Mouse (Mus musculus) liver, embryonic 14.5 days (tissue): ENCODE results near the gene Vsig10l. TPM values are rescaled to one million over a fixed set of nuclear protein-coding genes. Genes with fewer than 3 reads are reported as not detected.
A peak's percentile ranks its signal among the peaks of the same experiment; 100 is the strongest.

Source experiments
- ATAC-seq: fragments of 200-750 bp; cut with Nextera tagmentation; 2 replicates; pipeline ENCODE4 v1.8.0; 2017; ENCODE audit warnings: moderate number of reproducible peaks, mild to moderate bottlenecking, moderate library complexity; ENCODE audit not compliant: insufficient read depth
- DNase-seq, 3 experiments: peaks; one replicate each; pipeline ENCODE4 v3.0.0-alpha.2; 2012 to 2013; ENCODE audit warnings: low read depth in 3 of 3, low spot score in 3 of 3
- H3K27ac ChIP-seq: fragments of 300-500 bp; sonication (generic); 2 replicates; pipeline ENCODE4 v1.5.1; 2014; ENCODE audit warnings: moderate library complexity, mild to moderate bottlenecking, control low read depth, inconsistent platforms
- H3K27me3 ChIP-seq: fragments of 300-500 bp; sonication (generic); 2 replicates; pipeline ENCODE4 v1.6.1; 2014; ENCODE audit warnings: mild to moderate bottlenecking, low read length, moderate library complexity; ENCODE audit not compliant: control insufficient read depth, insufficient read depth
- H3K36me3 ChIP-seq: fragments of 300-500 bp; sonication (generic); replicated peaks from 2 replicates; pipeline ENCODE4 v1.6.1; 2014; ENCODE audit warnings: low read depth; ENCODE audit not compliant: control insufficient read depth, insufficient read depth
- H3K4me1 ChIP-seq, 2 experiments: fragments of 200-500 bp in 1 of 2; fragments of 300-500 bp in 1 of 2; sonication (generic) in 1 of 2; replicated peaks; 2 replicates each; pipeline ENCODE4 v1.6.1; 2012 to 2014; ENCODE audit warnings: antibody characterized with exemption in 1 of 2, inconsistent platforms in 1 of 2, low read length in 1 of 2; ENCODE audit not compliant: control insufficient read depth in 2 of 2, insufficient read depth in 2 of 2
- H3K4me2 ChIP-seq: fragments of 300-500 bp; sonication (generic); 2 replicates; pipeline ENCODE4 v1.6.1; 2014; ENCODE audit warnings: low read depth, mild to moderate bottlenecking, control low read depth, moderate library complexity
- H3K4me3 ChIP-seq, 2 experiments: fragments of 200-500 bp in 1 of 2; fragments of 300-500 bp in 1 of 2; sonication (generic) in 1 of 2; 2 replicates each; pipeline ENCODE4 v1.5.1; 2012 to 2014; ENCODE audit warnings: low read depth in 2 of 2, low read length in 2 of 2, mild to moderate bottlenecking in 2 of 2, control low read depth in 1 of 2, inconsistent platforms in 1 of 2, moderate library complexity in 1 of 2; ENCODE audit not compliant: insufficient read depth in 1 of 2
- H3K9ac ChIP-seq: fragments of 300-500 bp; sonication (generic); replicated peaks from 2 replicates; pipeline ENCODE4 v1.6.1; 2014; ENCODE audit warnings: mild to moderate bottlenecking, control low read depth, moderate library complexity
- H3K9me3 ChIP-seq: fragments of 300-500 bp; sonication (generic); 2 replicates; pipeline ENCODE4 v1.6.1; 2016; ENCODE audit warnings: low read length, mixed read lengths; ENCODE audit not compliant: control insufficient read depth
- CTCF ChIP-seq: IDR thresholded peaks from 2 replicates; pipeline ENCODE4 v1.5.1; 2016; ENCODE audit warnings: antibody characterized with exemption, low read depth, control low read depth
- EP300 ChIP-seq: IDR thresholded peaks from 2 replicates; pipeline ENCODE4 v1.6.1; 2016; ENCODE audit warnings: antibody characterized with exemption, low read depth
- WGBS: fragments of 180-500 bp; shearing (Covaris S2); extraction: QIAGEN DNeasy Blood & Tissue Kit; methylation state at CpG from one replicate; pipeline ENCODE4 v1.1.7; 2014; ENCODE audit not compliant: insufficient replicate concordance; 5-methylcytosine and 5-hydroxymethylcytosine counted together
- polyA plus RNA-seq, 2 experiments: library from polyadenylated mRNA; depleted of rRNA in 1 of 2; stranded (reverse) in 1 of 2; unstranded in 1 of 2; fragments of >200 nt; fragmentation: Nextera tagmentation in 1 of 2; extraction: Ambion mirVana in 1 of 2; gene quantifications; 2 replicates each; pipeline versions ENCODE4 v1.2.1 to v1.2.3; 2012 to 2014

Vsig10l gene
- polyA plus RNA-seq, 2 experiments = 0.52 to 0.77 TPM

GRCm38 (mm10) chr7:43490182-43490584 lies 27.2 kb downstream of the Vsig10l start:
- H3K27me3 ChIP-seq = peaks cover 12% of the 10 kb centered on the region
- H3K9ac ChIP-seq = no peak overlapping the region
- no peak overlapping the region for H3K4me3 ChIP-seq
- WGBS = 6% methylated on average over 5 of the region's 13 CpGs
- ATAC-seq (no peak), DNase-seq (no peak)
- H3K9me3 ChIP-seq = no peaks in the 10 kb centered on the region
- no peak overlapping the region for H3K4me2 ChIP-seq
- no peak for TF ChIP-seq CTCF
- TF ChIP-seq EP300 = no peak
- no peaks in the 10 kb centered on the region for H3K4me1 ChIP-seq
- H3K36me3 ChIP-seq = no peaks in the 10 kb centered on the region
- H3K27ac ChIP-seq = no peak overlapping the region

- no peaks in the 10 kb centered on the region for H3K9me3 ChIP-seq
- H3K27ac ChIP-seq = no peak overlapping the region
- H3K36me3 ChIP-seq = no peaks in the 10 kb centered on the region
- WGBS = 44% methylated on average over 9 of the region's 9 CpGs
- H3K4me3 ChIP-seq = no peak overlapping the region
- no peak for DNase-seq
- H3K27me3 ChIP-seq = peaks cover 12% of the 10 kb centered on the region
- H3K4me2 ChIP-seq = no peak overlapping the region
- no peak overlapping the region for H3K9ac ChIP-seq
- TF ChIP-seq CTCF (no peak), EP300 (no peak)
- no peak for ATAC-seq
- H3K4me1 ChIP-seq = no peaks in the 10 kb centered on the region
Measured at GRCm38 (mm10) chr7:43490861-43491260, 27.9 kb downstream of the Vsig10l start.

GRCm38 (mm10) chr7:43495343-43496021 lies 32.5 kb downstream of the Vsig10l start:
- Histone ChIP-seq H3K27ac (no peak overlapping the region), H3K27me3 (no peaks in the 10 kb centered on the region; the same call in none of the 2 replicates), H3K9me3 (no peaks in the 10 kb centered on the region), H3K4me1 (no peaks in the 10 kb centered on the region), H3K9ac (no peak overlapping the region), H3K4me2 (no peak overlapping the region), H3K36me3 (no peaks in the 10 kb centered on the region), H3K4me3 (no peak overlapping the region)
- TF ChIP-seq CTCF = peak; percentile 60
- no peak for TF ChIP-seq EP300
- ATAC-seq (no peak), DNase-seq (no peak)
- 17% methylated on average over 21 of the region's 21 CpGs for WGBS

- H3K4me2 ChIP-seq = no peak overlapping the region
- DNase-seq = no peak
- H3K27ac ChIP-seq = no peak overlapping the region
- no peaks in the 10 kb centered on the region for H3K4me1 ChIP-seq
- TF ChIP-seq CTCF (no peak), EP300 (no peak)
- H3K27me3 ChIP-seq = no peaks in the 10 kb centered on the region
- 28% methylated on average over 4 of the region's 4 CpGs for WGBS
- H3K36me3 ChIP-seq = no peaks in the 10 kb centered on the region
- no peaks in the 10 kb centered on the region for H3K9me3 ChIP-seq
- H3K9ac ChIP-seq = no peak overlapping the region
- ATAC-seq = no peak
- no peak overlapping the region for H3K4me3 ChIP-seq
Measured at GRCm38 (mm10) chr7:43511707-43512478, 48.9 kb downstream of the Vsig10l start.

GRCm38 (mm10) chr7:43512519-43512918 lies 49.6 kb downstream of the Vsig10l start:
- no peak overlapping the region for H3K27ac ChIP-seq
- no peak overlapping the region for H3K9ac ChIP-seq
- H3K4me2 ChIP-seq = no peak overlapping the region
- H3K27me3 ChIP-seq = no peaks in the 10 kb centered on the region
- no peak for TF ChIP-seq CTCF
- no peak for TF ChIP-seq EP300
- ATAC-seq (no peak), DNase-seq (no peak)
- H3K9me3 ChIP-seq = no peaks in the 10 kb centered on the region
- WGBS = 64% methylated on average over 4 of the region's 4 CpGs
- H3K36me3 ChIP-seq = no peaks in the 10 kb centered on the region
- no peaks in the 10 kb centered on the region for H3K4me1 ChIP-seq
- no peak overlapping the region for H3K4me3 ChIP-seq
